Mouse (Mus musculus) 3134 (cell line): Measurements from ENCODE around the gene Guca2a.

ENCODE experiments used
- DNase-seq: peaks from one replicate; pipeline ENCODE4 v3.0.0-alpha.2; 2011; ENCODE audit warnings: low spot score; ENCODE audit not compliant: insufficient read length; ENCODE audit errors: extremely low read depth

The Guca2a gene

GRCm38 (mm10) chr4:119637946-119638345 is 442 bp downstream of the Guca2a start:
- no peak for DNase-seq

- no peak for DNase-seq
Measured at GRCm38 (mm10) chr4:119638656-119639055, 1.2 kb downstream of the Guca2a start.

- no peak for DNase-seq
Measured at GRCm38 (mm10) chr4:119642666-119643065, 5.2 kb downstream of the Guca2a start.

- no peak for DNase-seq
Measured at GRCm38 (mm10) chr4:119657011-119657410, 19.5 kb downstream of the Guca2a start.

GRCm38 (mm10) chr4:119658246-119658645 is 20.7 kb downstream of the Guca2a start:
- no peak for DNase-seq

- DNase-seq: no peak
Measured at GRCm38 (mm10) chr4:119658731-119659130, 21.2 kb downstream of the Guca2a start, which contains the start of gene Guca2b. Gene Guca2b (minus strand): TSS chr4:119658954.

GRCm38 (mm10) chr4:119660007-119660406 is 22.5 kb downstream of the Guca2a start:
- DNase-seq: no peak

- DNase-seq: no peak
Measured at GRCm38 (mm10) chr4:119662151-119662550, 24.6 kb downstream of the Guca2a start.

- DNase-seq: peak; percentile 73
Measured at GRCm38 (mm10) chr4:119662976-119663375, 25.5 kb downstream of the Guca2a start.

- DNase-seq: no peak
Measured at GRCm38 (mm10) chr4:119663409-119664095, 26.0 kb downstream of the Guca2a start.

- DNase-seq: no peak
Measured at GRCm38 (mm10) chr4:119665166-119665565, 27.7 kb downstream of the Guca2a start.

- DNase-seq: no peak
Measured at GRCm38 (mm10) chr4:119666116-119666515, 28.6 kb downstream of the Guca2a start.

GRCm38 (mm10) chr4:119667454-119667853 is 29.9 kb downstream of the Guca2a start:
- no peak for DNase-seq

GRCm38 (mm10) chr4:119668185-119668584 is 30.7 kb downstream of the Guca2a start:
- DNase-seq: no peak

GRCm38 (mm10) chr4:119668596-119668995 is 31.1 kb downstream of the Guca2a start:
- no peak for DNase-seq

- DNase-seq: no peak
Measured at GRCm38 (mm10) chr4:119669356-119670209, 32.1 kb downstream of the Guca2a start.

- no peak for DNase-seq
Measured at GRCm38 (mm10) chr4:119670210-119670555, 32.7 kb downstream of the Guca2a start.

- no peak for DNase-seq
Measured at GRCm38 (mm10) chr4:119670736-119671135, 33.2 kb downstream of the Guca2a start.

GRCm38 (mm10) chr4:119671164-119671563 is 33.7 kb downstream of the Guca2a start:
- no peak for DNase-seq

GRCm38 (mm10) chr4:119672685-119673084 is 35.2 kb downstream of the Guca2a start:
- no peak for DNase-seq

- DNase-seq: no peak
Measured at GRCm38 (mm10) chr4:119682596-119682995, 45.1 kb downstream of the Guca2a start.

GRCm38 (mm10) chr4:119685746-119686145 is 48.2 kb downstream of the Guca2a start:
- no peak for DNase-seq
